Mouse (Mus musculus): ENCODE results near the gene Bpifa1.
"Not testable (repeated sequence)": the region's sequence is repeated elsewhere in the genome, so short reads cannot be mapped to it uniquely, and the experiment has no call there.

Gene Bpifa1

DNA sequence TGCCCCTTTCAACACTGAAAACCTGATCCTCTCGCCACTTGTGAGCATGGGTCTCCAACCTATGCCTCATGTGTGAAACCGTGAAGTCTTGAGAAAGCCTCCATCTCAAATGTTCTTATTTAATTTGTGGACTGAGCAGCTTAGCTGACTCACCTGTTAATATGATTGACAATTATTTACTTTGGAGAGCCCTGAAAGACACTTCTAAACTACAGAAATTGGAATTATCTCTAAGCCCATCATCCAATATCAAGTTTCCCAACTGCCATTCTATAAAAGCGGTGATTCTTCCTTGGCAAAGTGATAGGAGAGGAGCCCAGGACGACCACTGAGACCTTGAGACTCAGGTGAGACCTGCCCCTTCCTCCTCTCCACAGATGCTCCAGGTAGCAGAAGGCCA, at the start of gene Bpifa1:
Bpifa1 (plus strand) TSS at position 301 of the 400 bp plus-strand sequence.
- no peak for DNase-seq

- no peak for DNase-seq
These were observed 44.9 kb upstream of the Bpifa1 start for GRCm38 (mm10) chr2:154097734-154098133.

DNA sequence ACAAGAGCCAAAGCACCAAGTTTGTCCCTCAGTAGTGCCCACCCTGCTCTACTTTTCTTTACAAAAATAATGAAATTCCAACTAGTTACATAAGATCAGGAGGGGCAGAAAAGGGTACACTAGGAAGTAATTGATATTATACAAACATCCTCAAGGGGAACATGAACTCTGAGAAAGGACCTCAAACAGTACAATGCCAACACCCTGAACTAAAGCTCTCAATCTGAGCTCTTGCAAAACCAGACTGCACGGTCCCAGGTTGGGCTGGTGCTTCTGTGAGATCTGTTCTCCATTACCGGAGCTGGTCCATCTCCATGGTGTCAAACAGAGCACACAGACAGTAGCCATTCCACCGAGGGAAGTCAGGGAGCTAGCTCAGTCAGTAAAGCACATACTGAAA, 25.3 kb upstream of the Bpifa1 start:
- no peak for DNase-seq

- DNase-seq = no peak
These were observed 12.6 kb upstream of the Bpifa1 start, which contains the start of gene Bpifa3 for GRCm38 (mm10) chr2:154130120-154130519. TSS of gene Bpifa3 (plus strand) at chr2:154130336.

- no peak for DNase-seq
These were observed 1.1 kb downstream of the Bpifa1 start for GRCm38 (mm10) chr2:154143735-154144134.

- no peak for DNase-seq
These were observed 4.8 kb downstream of the Bpifa1 start for GRCm38 (mm10) chr2:154147496-154147895.

- DNase-seq = no peak
These were observed 15.8 kb downstream of the Bpifa1 start for GRCm38 (mm10) chr2:154158433-154158832.

DNA sequence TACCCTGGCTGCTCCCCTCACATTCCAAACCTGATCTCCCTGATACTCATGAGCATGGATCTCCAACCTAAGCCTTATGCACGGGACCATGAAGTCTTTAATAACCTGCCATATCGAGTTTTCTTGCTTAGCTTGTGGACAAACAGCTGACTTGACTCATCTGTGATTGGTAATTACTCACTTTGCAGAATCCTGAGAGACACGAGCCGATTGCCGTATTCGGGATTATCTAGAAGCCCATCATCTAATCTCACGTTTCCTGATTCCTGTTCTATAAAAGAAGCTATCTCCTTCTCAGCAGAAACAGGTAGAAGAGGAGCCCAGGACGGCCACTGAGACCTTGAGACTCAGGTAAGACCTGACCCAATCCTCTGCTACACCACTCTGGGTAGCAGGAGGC, 19.6 kb downstream of the Bpifa1 start, which contains the start of gene Bpifa5:
Bpifa5 (plus strand) TSS at position 301 of the 400 bp plus-strand sequence.
- DNase-seq = no peak

- DNase-seq = no peak
These were observed 20.6 kb downstream of the Bpifa1 start for GRCm38 (mm10) chr2:154163306-154163705.

DNA sequence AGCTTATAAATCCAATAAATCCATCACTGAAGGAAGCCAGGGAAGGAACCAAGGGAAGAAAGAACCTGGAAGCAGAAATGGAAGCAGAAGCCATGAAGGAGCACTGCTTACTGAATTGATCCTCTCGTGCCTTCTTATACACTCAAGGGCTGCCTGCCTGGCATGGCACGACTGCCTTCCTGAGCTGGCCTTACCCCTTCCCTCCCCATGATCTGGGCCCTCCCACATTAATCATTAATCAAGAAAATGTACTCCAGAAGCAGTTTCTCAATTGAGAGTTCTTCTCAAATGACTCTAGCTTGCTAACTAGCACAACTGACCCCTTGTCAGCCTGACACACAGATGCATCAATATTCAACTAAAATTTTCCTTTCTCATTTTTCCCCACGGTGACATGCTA, 26.5 kb downstream of the Bpifa1 start:
- no peak for DNase-seq

DNA sequence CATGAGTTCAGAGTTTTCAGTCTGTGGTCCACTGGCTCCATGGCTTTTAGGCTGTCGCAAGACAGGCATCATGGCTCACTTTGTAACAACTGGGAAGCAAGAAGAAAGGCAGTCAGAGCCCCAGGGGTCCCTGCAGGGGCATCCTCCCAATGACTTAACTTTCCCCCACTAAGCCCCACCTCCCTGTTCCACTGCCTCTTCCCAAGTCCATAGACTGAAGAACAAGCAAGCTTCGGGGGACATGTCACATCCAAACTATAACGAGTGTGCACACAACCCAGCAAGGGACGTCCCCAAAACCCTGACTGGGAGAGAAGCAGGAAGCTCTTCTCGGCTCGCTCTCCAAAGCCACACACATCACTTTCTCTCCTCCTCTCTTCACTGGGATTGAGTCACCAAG, 28.9 kb downstream of the Bpifa1 start:
- no peak for DNase-seq

DNA sequence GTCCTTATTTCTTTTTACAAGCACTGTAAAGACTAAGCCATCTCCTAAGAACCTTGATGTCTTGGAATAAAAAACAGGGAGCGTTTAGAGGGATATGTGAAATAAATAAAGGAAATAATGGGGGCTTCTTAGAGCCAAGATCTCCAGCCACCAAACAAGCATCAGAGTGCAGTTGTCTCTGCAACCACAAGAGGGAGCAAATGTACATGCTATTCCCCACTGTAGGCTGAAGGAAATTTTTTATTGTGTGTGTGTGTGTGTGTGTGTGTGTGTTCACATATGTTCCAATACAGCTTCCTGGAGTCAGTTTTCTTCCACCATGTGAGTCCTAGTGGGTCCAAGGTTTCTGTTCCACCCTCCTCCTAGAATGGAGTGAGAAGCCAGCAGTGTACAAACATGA, 30.6 kb downstream of the Bpifa1 start:
- no peak for DNase-seq

GRCm38 (mm10) chr2:154181900-154182299, 39.2 kb downstream of the Bpifa1 start:
- not testable (repeated sequence) for DNase-seq

DNA sequence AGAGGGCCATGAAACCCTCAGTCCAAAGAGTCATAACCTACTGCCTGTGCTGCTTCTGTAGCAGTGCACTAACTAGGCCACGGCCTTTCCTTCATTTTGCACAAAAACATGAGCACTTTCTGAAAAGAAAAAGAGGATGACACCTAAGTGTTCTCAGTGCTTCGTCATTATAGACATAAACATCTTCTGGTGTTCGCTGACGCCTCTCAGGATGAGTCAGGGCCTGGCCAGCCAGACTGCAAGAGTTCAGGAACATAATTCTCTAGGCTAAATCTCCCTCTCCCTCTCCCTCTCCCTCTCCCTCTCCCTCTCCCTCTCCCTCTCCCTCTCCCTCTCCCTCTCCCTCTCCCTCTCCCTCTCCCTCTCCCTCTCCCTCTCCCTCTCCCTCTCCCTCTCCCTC, 40.4 kb downstream of the Bpifa1 start:
- not testable (repeated sequence) for DNase-seq

DNA sequence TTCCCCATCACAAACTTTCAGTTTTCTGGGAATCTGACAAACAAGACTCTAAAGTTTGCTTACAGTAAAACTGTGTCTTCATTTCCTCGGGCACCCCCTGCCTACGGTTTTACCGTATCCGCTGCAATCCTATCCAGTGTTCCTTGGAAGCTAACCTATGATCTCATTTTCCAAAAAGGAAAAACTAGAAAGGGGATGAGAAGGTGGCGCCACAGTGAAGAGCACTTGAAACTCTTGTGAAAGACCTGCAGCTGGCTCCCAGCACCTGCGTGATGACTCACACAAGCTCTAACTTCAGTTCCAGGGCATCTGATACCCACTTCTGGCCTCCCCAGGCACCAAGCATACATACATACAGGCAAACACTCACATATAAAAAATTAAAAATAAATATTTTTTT, 42.6 kb downstream of the Bpifa1 start:
- no peak for DNase-seq

DNA sequence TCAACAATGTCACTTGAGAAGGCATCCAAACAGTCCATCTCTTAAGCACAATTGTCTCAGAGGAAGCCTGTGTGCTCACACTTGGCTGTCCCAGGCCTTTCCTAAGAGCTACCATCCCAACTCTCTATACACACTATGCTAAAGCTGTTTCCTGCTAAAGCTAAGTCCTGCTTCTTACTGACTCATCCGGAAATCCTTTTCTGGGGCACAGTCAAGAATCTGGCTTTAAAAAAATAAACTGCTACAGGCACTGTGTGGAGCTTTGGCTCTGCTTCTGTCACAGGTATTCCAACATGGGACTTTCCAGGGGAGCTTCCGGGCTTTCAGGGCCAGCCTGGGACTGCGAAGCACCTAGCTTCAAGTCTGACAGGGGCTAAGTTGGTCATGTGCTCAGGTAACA, 43.1 kb downstream of the Bpifa1 start:
- DNase-seq = no peak

DNA sequence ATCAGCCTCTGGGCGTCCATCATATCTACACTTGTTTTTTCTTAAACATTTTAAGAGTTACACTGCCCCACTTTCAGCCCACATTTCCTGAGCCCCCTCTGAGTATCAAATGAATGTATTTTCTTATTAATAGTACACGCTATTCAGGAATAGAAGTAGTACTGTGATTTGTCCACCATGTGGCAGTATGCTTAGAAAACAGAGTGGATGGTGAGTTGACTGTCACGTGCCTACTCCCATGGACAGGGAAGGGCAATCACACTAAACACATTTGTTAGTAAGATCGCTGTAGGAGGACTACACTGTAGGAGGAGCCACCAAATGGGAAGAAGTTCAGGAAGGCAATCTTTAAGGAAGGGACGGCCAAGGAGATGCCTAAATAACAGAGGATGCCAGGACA, 44.8 kb downstream of the Bpifa1 start:
- DNase-seq = no peak

DNA sequence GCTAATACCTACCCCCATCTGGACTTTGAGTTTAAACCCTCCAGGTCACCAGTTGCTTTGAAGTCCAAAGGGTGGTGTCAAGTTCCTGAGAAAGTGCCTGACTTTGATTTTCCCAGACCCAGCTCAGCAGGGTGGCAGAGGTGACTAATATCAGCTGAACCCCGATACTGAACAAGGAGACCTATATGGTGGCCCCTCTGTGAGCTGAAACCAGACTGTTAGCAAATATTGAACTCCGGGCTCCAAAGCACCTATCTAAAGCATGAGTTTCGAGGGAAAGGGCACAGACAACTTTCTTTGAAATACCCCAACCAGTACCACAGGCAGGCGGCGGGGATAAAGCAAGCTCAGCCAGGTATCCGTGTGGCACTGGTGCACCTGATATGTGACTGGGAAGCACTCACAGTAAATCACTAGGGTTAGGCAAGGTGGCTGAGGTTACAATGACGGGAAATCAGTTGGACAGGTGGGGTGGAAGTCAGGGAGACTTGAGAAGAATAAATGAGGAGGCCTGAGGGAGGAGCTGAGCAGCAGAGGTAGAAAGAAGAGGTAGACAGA, 47.3 kb downstream of the Bpifa1 start:
- no peak for DNase-seq

- no peak for DNase-seq
These were observed 48.0 kb downstream of the Bpifa1 start, which contains the start of gene Bpifb1 for GRCm38 (mm10) chr2:154190546-154191258. TSS of gene Bpifb1 (plus strand) at chr2:154190818.

DNA sequence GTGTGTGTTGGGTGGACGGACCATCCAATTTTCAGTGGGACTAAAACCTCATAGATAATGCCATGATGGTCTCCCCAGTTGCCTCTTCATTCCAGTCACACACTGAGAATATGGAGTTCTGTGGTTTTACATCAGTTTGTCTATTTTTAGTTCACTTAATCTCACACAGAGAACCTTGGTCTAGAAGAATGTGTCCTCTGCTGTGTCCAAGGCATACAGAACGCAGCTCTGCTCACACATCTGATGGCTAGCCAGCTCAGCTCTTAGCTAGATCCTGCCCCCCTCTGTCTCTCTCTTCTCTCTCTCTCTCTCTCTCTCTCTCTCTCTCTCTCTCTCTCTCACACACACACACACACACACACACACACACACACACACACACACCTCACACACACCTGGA, 49.5 kb downstream of the Bpifa1 start:
- DNase-seq = no peak

DNA sequence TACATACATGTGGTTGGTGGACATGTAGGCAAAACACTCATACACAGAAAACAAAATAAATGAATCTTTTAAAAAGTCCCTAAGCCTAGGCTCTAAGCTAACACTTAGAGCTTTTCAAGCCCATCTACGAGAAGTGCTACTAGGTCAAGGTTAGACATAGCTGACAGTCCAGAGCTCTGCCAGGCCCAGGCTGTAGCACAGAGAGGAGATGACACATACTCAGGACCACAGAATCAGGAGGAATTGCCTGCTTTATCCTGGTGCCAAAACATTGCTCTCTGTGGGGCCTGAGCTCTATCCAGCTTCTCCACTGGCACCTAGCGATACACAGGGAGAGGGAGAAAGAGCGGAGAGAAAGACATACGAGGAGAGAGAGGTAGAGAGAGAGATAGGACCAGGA, 50.4 kb downstream of the Bpifa1 start:
- DNase-seq = no peak

DNA sequence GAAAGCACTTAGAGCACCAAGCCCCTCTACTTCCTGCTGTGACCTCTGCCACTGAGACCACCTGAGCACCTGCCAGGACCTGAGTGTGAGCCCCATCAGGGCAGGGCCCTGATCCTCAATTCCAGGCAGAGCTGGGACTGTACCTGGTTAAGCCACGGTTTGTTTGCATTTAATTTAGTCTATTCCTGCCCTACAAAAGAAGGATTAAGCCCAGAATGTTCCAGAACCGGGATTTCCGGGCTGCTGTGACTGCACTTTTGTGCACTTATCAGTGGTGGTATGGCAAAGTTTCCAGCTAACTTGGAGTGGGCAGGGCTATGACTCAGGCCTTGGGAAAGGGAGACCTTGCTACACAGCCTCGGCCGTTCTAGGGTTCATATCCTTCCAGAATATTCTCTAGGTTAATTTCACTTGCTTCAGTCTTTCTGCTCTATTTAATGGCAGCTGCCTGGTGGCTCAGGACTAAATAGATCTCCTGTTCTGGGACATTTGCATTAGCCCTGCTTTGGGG, 51.4 kb downstream of the Bpifa1 start:
- no peak for DNase-seq

DNA sequence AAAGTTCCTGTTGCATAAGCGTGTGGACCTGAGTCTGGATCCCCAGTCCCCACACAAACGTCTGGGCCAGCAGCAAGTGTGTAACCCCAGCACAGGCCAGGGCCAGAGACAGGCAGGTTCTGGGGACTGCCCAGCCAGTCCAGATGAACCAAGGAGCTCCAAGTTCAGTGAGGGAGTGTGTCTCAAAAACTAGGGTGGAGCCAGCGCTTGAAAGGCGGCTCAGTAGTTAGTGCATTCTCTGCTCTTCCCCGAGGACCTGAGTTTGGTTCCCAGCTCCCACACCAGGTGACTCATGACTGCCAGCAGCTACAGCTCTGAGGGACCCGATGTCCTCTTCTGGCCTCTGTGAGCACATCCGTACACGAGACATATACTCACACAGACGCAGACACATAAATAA, 54.4 kb downstream of the Bpifa1 start:
- no peak for DNase-seq

All from thymus, adult 18-20 months (tissue).